Mouse (Mus musculus): ENCODE measurements at regions not wholly inside any gene's neighbourhood (a gene's known extent, or its start where the extent isn't known, plus 50 kb on each side); places are given as distances from the start of the nearest gene placed in this dataset.

DNA sequence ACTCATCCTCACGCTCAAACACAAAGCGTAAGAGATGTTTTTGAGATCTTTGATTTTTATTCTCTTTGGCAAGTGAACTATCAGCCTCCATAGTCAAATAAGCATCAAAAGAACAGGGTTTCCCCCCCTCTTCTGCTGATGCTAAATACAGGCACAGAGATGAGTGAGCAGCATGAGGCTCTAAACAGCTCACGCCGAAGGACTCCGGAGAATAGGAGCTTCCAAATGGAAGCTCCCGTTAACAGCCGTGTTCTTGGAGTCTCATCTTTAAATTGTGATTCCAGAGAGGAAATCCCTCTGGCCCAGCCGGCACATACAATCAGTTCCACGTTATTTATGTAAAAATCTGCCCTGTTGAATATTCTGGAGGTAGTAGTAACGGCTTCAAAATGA lies 161.1 kb downstream of the Srek1 start:
- Histone ChIP-seq H3K4me1 (ENCODE audit: control insufficient read depth in 1 of 2, insufficient read depth in 2 of 2, low read length in 2 of 2) (no peaks in the 10 kb centered on the region), H3K27me3 (ENCODE audit: control insufficient read depth in 1 of 2, insufficient read depth in 2 of 2, low read length in 2 of 2) (no peaks in the 10 kb centered on the region), H3K36me3 (ENCODE audit: control insufficient read depth in 1 of 2, insufficient read depth in 2 of 2, low read length in 2 of 2) (no peaks in the 10 kb centered on the region), H3K9ac (ENCODE audit: control insufficient read depth, low read depth, low read length, poor library complexity, severe bottlenecking) (no peak overlapping the region), H3K79me2 (ENCODE audit: control insufficient read depth, insufficient read depth, low read length, poor library complexity) (no peaks in the 10 kb centered on the region), H3K27ac (ENCODE audit: control insufficient read depth, low read depth, low read length) (no peak overlapping the region), H3K9me3 (replicated peaks; ENCODE audit: insufficient read depth, low read length) (no peaks in the 10 kb centered on the region), H3K4me3 (ENCODE audit: control insufficient read depth in 1 of 2, insufficient read depth in 1 of 2, low read depth in 2 of 2, low read length in 2 of 2) (no peak overlapping the region)
- no peak for DNase-seq (ENCODE audit: low read depth, low spot score)
- no peak for TF ChIP-seq MYB (IDR thresholded peaks at IDR 0.05; ENCODE audit: low read depth, low read length)
- no peak for TF ChIP-seq ZKSCAN1 (IDR thresholded peaks at IDR 0.05; ENCODE audit: low read depth, low read length)
- no peak for TF ChIP-seq HCFC1 (IDR thresholded peaks at IDR 0.05; ENCODE audit: low read depth, low read length)
- TF ChIP-seq ZMIZ1 (IDR thresholded peaks at IDR 0.05; ENCODE audit: low read depth, low read length) = no peak
- no peak for TF ChIP-seq POLR2AphosphoS5 (IDR thresholded peaks at IDR 0.05; ENCODE audit: borderline replicate concordance, low read depth, low read length)
- no peak for TF ChIP-seq RAD21 (IDR thresholded peaks at IDR 0.05; ENCODE audit: low read depth, low read length)
- no peak for TF ChIP-seq BHLHE40 (IDR thresholded peaks at IDR 0.05; ENCODE audit: borderline replicate concordance, low read depth, low read length)
- no peak for TF ChIP-seq TAL1 (IDR thresholded peaks at IDR 0.05; ENCODE audit: low read length)
- TF ChIP-seq USF2 (IDR thresholded peaks at IDR 0.05; ENCODE audit: borderline replicate concordance in 1 of 2, insufficient read depth in 1 of 2, low read depth in 1 of 2, low read length in 2 of 2) = no peak
- TF ChIP-seq KAT2A (conservative IDR thresholded peaks at IDR 0.05; ENCODE audit: low read depth, low read length) = no peak
- TF ChIP-seq ETS1 (IDR thresholded peaks at IDR 0.05; ENCODE audit: low read depth, low read length) = no peak
- TF ChIP-seq MAFK (IDR thresholded peaks at IDR 0.05; ENCODE audit: borderline replicate concordance, low read depth, low read length) = no peak
- no peak for TF ChIP-seq TCF12 (IDR thresholded peaks at IDR 0.05; ENCODE audit: low read depth, low read length)
- TF ChIP-seq MAX (IDR thresholded peaks at IDR 0.05; ENCODE audit: low read length) = no peak
- no peak for TF ChIP-seq MYC (IDR thresholded peaks at IDR 0.05; ENCODE audit: low read depth, low read length)
- no peak for TF ChIP-seq ELF1 (IDR thresholded peaks at IDR 0.05; ENCODE audit: low read depth, low read length)
- no peak for TF ChIP-seq MAZ (IDR thresholded peaks at IDR 0.05; ENCODE audit: low read depth, low read length)
- TF ChIP-seq GATA1 (IDR thresholded peaks at IDR 0.05; ENCODE audit: low read depth, low read length) = no peak

DNA sequence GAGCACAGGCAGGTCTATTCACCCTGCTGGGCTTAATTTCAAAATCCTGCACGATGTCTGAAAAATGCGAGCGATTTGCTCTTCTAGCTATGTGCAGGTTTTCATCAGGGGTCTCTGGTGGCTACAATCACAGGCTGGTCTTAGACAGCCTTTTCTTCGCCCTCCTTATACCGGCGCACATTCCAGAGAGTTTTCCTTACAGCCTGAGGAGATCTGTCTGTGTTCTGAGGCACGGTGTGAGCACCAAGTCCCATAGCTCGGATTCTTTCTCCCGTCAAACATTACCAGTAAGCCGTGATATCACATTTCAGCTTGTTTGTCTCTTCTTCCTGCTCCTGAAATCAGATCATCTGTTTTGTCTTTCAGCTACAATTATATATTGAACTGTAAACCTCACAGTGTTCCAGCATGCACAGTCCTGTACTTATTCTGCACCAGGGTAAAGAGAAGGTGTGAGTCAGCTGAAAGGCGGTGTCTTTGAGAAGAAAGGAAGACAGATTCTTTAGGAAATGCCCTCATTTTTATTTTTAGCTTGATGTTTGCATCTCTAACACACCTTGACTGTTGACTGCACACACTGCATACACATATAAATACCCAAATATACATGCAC lies 161.6 kb downstream of the Srek1 start:
- DNase-seq (ENCODE audit: low read depth, low spot score) = no peak
- no peak overlapping the region for H3K9ac ChIP-seq (ENCODE audit: control insufficient read depth, low read depth, low read length, poor library complexity, severe bottlenecking)
- H3K9me3 ChIP-seq (replicated peaks; ENCODE audit: insufficient read depth, low read length) = no peaks in the 10 kb centered on the region
- H3K27ac ChIP-seq (ENCODE audit: control insufficient read depth, low read depth, low read length) = no peak overlapping the region
- H3K4me1 ChIP-seq (ENCODE audit: control insufficient read depth in 1 of 2, insufficient read depth in 2 of 2, low read length in 2 of 2) = no peaks in the 10 kb centered on the region
- no peaks in the 10 kb centered on the region for H3K79me2 ChIP-seq (ENCODE audit: control insufficient read depth, insufficient read depth, low read length, poor library complexity)
- TF ChIP-seq ZMIZ1 (IDR thresholded peaks at IDR 0.05; ENCODE audit: low read depth, low read length) (no peak), NELFE (IDR thresholded peaks at IDR 0.05; ENCODE audit: low read depth, low read length) (no peak), MEF2A (IDR thresholded peaks at IDR 0.05; ENCODE audit: extremely low read depth, insufficient replicate concordance, low read depth, low read length, poor library complexity, severe bottlenecking) (no peak), POLR2AphosphoS5 (IDR thresholded peaks at IDR 0.05; ENCODE audit: borderline replicate concordance, low read depth, low read length) (no peak), BHLHE40 (IDR thresholded peaks at IDR 0.05; ENCODE audit: borderline replicate concordance, low read depth, low read length) (no peak), HCFC1 (IDR thresholded peaks at IDR 0.05; ENCODE audit: low read depth, low read length) (no peak), E2F4 (IDR thresholded peaks at IDR 0.05; ENCODE audit: borderline replicate concordance, low read depth, low read length) (no peak), GATA1 (IDR thresholded peaks at IDR 0.05; ENCODE audit: low read depth, low read length) (no peak), SMC3 (IDR thresholded peaks at IDR 0.05; ENCODE audit: low read depth, low read length) (no peak), KAT2A (conservative IDR thresholded peaks at IDR 0.05; ENCODE audit: low read depth, low read length) (no peak), MYC (IDR thresholded peaks at IDR 0.05; ENCODE audit: low read depth, low read length) (no peak), NRF1 (IDR thresholded peaks at IDR 0.05; ENCODE audit: insufficient read depth, low read depth, low read length, poor library complexity, severe bottlenecking) (no peak), MYB (IDR thresholded peaks at IDR 0.05; ENCODE audit: low read depth, low read length) (no peak), ELF1 (IDR thresholded peaks at IDR 0.05; ENCODE audit: low read depth, low read length) (no peak), EP300 (IDR thresholded peaks at IDR 0.05; ENCODE audit: low read depth in 1 of 2, low read length in 2 of 2) (no peak), CHD1 (IDR thresholded peaks at IDR 0.05; ENCODE audit: low read depth, low read length) (no peak), RAD21 (IDR thresholded peaks at IDR 0.05; ENCODE audit: low read depth, low read length) (no peak), USF1 (IDR thresholded peaks at IDR 0.05; ENCODE audit: low read depth, low read length) (no peak), ETS1 (IDR thresholded peaks at IDR 0.05; ENCODE audit: low read depth, low read length) (no peak), CTCF (IDR thresholded peaks at IDR 0.05 in 2 of 3, conservative IDR thresholded peaks at IDR 0.05 in 1 of 3; ENCODE audit: control insufficient read depth in 1 of 3, insufficient read depth in 1 of 3, low read depth in 2 of 3, low read length in 3 of 3, poor library complexity in 1 of 3, severe bottlenecking in 1 of 3) (no peak)
- H3K36me3 ChIP-seq (ENCODE audit: control insufficient read depth in 1 of 2, insufficient read depth in 2 of 2, low read length in 2 of 2) = no peaks in the 10 kb centered on the region
- no peak overlapping the region for H3K4me3 ChIP-seq (ENCODE audit: control insufficient read depth in 1 of 2, insufficient read depth in 1 of 2, low read depth in 2 of 2, low read length in 2 of 2)
- no peaks in the 10 kb centered on the region for H3K27me3 ChIP-seq (ENCODE audit: control insufficient read depth in 1 of 2, insufficient read depth in 2 of 2, low read length in 2 of 2)
